In the genomic region with DNA sequence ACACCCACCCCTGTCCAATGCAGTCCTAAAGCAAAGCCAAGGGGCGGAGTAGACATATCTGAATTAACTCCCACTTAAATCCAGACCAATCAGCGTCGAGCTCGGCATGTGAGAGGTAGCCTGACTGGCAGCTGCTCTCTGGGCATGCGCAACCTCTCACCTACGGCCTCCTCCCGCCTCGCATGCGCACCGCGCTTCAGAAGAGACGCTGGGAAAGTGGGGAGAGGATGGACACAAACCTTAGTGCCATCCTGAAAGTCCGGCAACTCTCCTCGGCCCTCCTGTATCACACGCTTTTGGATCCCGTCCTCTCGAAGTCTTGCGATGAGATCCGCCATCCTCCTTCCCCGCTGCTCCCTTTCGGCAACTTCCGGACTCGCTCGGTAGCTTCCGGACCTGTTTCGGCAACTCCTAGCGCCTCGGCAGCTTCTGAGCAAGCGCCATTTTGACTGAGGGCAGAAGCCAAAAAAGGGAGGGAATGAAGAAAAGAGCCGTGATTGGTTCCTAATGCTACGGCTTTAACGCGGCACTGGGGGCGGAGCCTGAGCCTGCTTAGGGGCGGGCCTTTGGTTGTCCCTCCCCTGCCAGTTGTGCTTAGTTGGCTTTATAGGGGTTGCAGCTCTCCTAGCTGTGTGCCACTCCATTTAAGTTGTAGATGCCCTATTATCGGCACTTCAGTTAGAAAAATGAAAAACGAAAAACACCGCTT, we compare ENCODE assay signal across 8 mouse cellular contexts. TPM values are rescaled to one million over a fixed set of nuclear protein-coding genes. Genes with fewer than 3 reads are reported as not detected.
A peak's percentile ranks its signal among the peaks of the same experiment; 100 is the strongest.
DNase-seq lines count a peak whose midpoint lies in the region; ATAC-seq and TF ChIP-seq lines count a peak whose summit lies in the region.

No protein-coding gene starts in this region.

- TF ChIP-seq CTCF in lung, postnatal 0 days (IDR thresholded peaks at IDR 0.05) = no peak

- H3K36me3 ChIP-seq in hindbrain, embryonic 10.5 days = peaks cover 22% of the 10 kb centered on the region
- no peaks in the 10 kb centered on the region for H3K36me3 ChIP-seq in lung, postnatal 0 days (ENCODE audit: insufficient read depth, low read length)

- 3% methylated on average over 38 of the region's 38 CpGs for WGBS in hindbrain, embryonic 10.5 days
- WGBS in lung, postnatal 0 days = 2% methylated on average over 38 of the region's 38 CpGs

- TF ChIP-seq EP300 in lung, postnatal 0 days (IDR thresholded peaks at IDR 0.05) = no peak

- peaks cover 22% of the 10 kb centered on the region for H3K4me1 ChIP-seq in hindbrain, embryonic 10.5 days (replicated peaks)
- peaks cover 5% of the 10 kb centered on the region; the same call in 1 of the 2 replicates for H3K4me1 ChIP-seq in lung, postnatal 0 days (ENCODE audit: insufficient read depth, low read depth, low read length)

- peak; percentile 92 for DNase-seq in MN1 (ENCODE audit: low spot score)
- DNase-seq in cerebellum, adult 9-10 months = peak; percentile 99
- peak; percentile 98 for DNase-seq in hindbrain, embryonic 10.5 days (ENCODE audit: low spot score)
- peak; percentile 98 for DNase-seq in layer of hippocampus, adult 9-11 months
- peak; percentile 99 for DNase-seq in lung, postnatal 0 days (ENCODE audit: low spot score)
- peak; percentile 97 for DNase-seq in ovary, postnatal 14 days (ENCODE audit: low spot score)
- peak; percentile 99 for DNase-seq in thymus, postnatal 14 days

- H3K27ac ChIP-seq in hindbrain, embryonic 10.5 days = peak overlapping the region; percentile 84
- peak overlapping the region; percentile 68 for H3K27ac ChIP-seq in lung, postnatal 0 days (ENCODE audit: low read length)

- ATAC-seq in frontal cortex, adult (ENCODE audit: low TSS enrichment) = peak; percentile 73
- peak; percentile 82 for ATAC-seq in lung, postnatal 0 days

- peak overlapping the region; percentile 49 for H3K4me2 ChIP-seq in lung, postnatal 0 days (replicated peaks; ENCODE audit: low read depth, low read length)

- peak overlapping the region; percentile 51 for H3K4me3 ChIP-seq in hindbrain, embryonic 10.5 days
- peak overlapping the region; percentile 42 for H3K4me3 ChIP-seq in lung, postnatal 0 days (ENCODE audit: low read depth, low read length)

- no peaks in the 10 kb centered on the region for H3K9me3 ChIP-seq in hindbrain, embryonic 10.5 days
- no peaks in the 10 kb centered on the region for H3K9me3 ChIP-seq in lung, postnatal 0 days (ENCODE audit: low read length)

- H3K27me3 ChIP-seq in hindbrain, embryonic 10.5 days (ENCODE audit: insufficient read depth, poor library complexity, severe bottlenecking) = peaks cover 9% of the 10 kb centered on the region
- H3K27me3 ChIP-seq in lung, postnatal 0 days (replicated peaks; ENCODE audit: insufficient read depth, low read length) = no peaks in the 10 kb centered on the region

- peak overlapping the region; percentile 32; the same call in 1 of the 2 replicates for H3K9ac ChIP-seq in lung, postnatal 0 days (replicated peaks; ENCODE audit: low read depth)

RNA-seq across cellular contexts. Expression of gene Aip, which starts 4.4 kb away (rescaled TPM):
- polyA plus RNA-seq in hindbrain, embryonic 10.5 days (2016; fragmentation: Nextera tagmentation; extraction: Ambion mirVana) = 65.8 and 73.9 TPM in 2 replicates
- 78.5 and 82.1 TPM in 2 replicates for polyA plus RNA-seq in lung, postnatal 0 days (2015; fragmentation: Nextera tagmentation; extraction: Ambion mirVana)

RNA-seq across cellular contexts. Expression of gene Gpr152, which starts 18.3 kb away (rescaled TPM):
- not detected in 2 replicates for polyA plus RNA-seq in hindbrain, embryonic 10.5 days (2016; fragmentation: Nextera tagmentation; extraction: Ambion mirVana)
- polyA plus RNA-seq in lung, postnatal 0 days (2015; fragmentation: Nextera tagmentation; extraction: Ambion mirVana) = not detected in 2 replicates

RNA-seq across cellular contexts. Expression of gene Pitpnm1, which starts 21.5 kb away (rescaled TPM):
- polyA plus RNA-seq in hindbrain, embryonic 10.5 days (2016; fragmentation: Nextera tagmentation; extraction: Ambion mirVana) = 8.5 and 19.9 TPM in 2 replicates
- 17.0 and 18.9 TPM in 2 replicates for polyA plus RNA-seq in lung, postnatal 0 days (2015; fragmentation: Nextera tagmentation; extraction: Ambion mirVana)

RNA-seq across cellular contexts. Expression of gene Cabp4, which starts 22.6 kb away (rescaled TPM):
- polyA plus RNA-seq in hindbrain, embryonic 10.5 days (2016; fragmentation: Nextera tagmentation; extraction: Ambion mirVana) = 0.12 TPM in 1 of 2 replicates, not detected in the other
- polyA plus RNA-seq in lung, postnatal 0 days (2015; fragmentation: Nextera tagmentation; extraction: Ambion mirVana) = 0.08 and 0.10 TPM in 2 replicates

RNA-seq across cellular contexts. Expression of gene Cdk2ap2, which starts 24.3 kb away (rescaled TPM):
- polyA plus RNA-seq in hindbrain, embryonic 10.5 days (2016; fragmentation: Nextera tagmentation; extraction: Ambion mirVana) = 90.5 and 93.3 TPM in 2 replicates
- polyA plus RNA-seq in lung, postnatal 0 days (2015; fragmentation: Nextera tagmentation; extraction: Ambion mirVana) = 154 and 164 TPM in 2 replicates

Comparison
In these comparisons a context has a peak if more than half of its experiments do, and no peak if none do; other contexts are left out.
1. Peak in every context shown above with its lines: DNase-seq, ATAC-seq, H3K4me3 ChIP-seq and H3K27ac ChIP-seq.